Mouse (Mus musculus): ENCODE measurements around the gene Zcchc8. TPM values are rescaled to one million over a fixed set of nuclear protein-coding genes. Genes with fewer than 3 reads are reported as not detected.

The Zcchc8 gene
- polyA plus RNA-seq, 1 experiment from 2014 or later, result 96.6 TPM

DNA sequence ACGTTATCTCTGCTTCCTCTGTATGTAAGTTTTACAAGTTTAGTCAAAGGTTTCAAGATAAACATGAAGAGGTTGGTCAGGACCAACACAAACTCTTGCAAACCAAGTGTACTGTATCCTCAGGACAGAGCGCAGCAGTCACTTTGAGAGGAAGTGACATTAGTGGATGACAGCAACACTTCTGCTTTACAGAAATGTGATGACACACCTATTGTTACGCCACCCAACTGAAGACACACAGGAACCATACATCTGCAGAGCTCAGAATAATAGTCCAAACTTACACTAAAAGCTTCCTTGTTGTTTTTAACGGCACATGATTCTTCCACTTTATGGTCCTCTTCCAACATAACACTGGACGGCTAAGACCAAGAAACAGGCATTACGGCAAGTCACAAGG, 7.1 kb downstream of the Zcchc8 start:
- H3K4me2 ChIP-seq (replicated peaks), result no peak overlapping the region
- H3K9me3 ChIP-seq, result no peaks in the 10 kb centered on the region
- no peak for ATAC-seq (ENCODE audit: low FRiP score, low read depth)
- H3K4me1 ChIP-seq, result peaks cover 12% of the 10 kb centered on the region; the same call in 1 of the 2 replicates
- H3K36me3 ChIP-seq, result peaks cover 82% of the 10 kb centered on the region
- WGBS, result 94% methylated on average over 6 of the region's 6 CpGs
- H3K9ac ChIP-seq, result no peak overlapping the region
- no peaks in the 10 kb centered on the region for H3K27me3 ChIP-seq (replicated peaks)
- no peak overlapping the region for H3K27ac ChIP-seq
- no peak overlapping the region for H3K4me3 ChIP-seq

DNA sequence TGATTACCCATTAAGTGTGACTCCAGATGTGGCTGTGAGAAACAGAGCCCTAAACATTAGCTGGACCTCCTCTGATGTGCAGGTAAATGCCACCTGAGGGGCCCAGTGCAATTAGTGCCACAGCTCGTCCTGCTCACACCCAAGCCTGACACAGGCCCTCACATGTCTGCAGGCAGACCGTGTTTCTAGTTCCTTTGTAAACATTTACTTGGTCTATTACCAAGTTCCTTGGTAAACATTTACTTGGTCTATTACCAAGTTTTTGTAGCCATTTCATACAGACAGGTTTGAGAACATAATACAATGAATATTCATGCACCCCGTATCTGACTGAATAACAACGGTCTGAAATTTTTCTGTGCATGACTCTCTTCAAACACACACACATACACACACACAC, 11.3 kb downstream of the Zcchc8 start:
- H3K4me3 ChIP-seq, result no peak overlapping the region
- H3K27ac ChIP-seq, result no peak overlapping the region
- ATAC-seq (ENCODE audit: low FRiP score, low read depth), result no peak
- H3K4me2 ChIP-seq (replicated peaks), result no peak overlapping the region
- H3K4me1 ChIP-seq, result no peaks in the 10 kb centered on the region
- H3K9ac ChIP-seq, result no peak overlapping the region
- no peaks in the 10 kb centered on the region for H3K9me3 ChIP-seq
- H3K27me3 ChIP-seq (replicated peaks), result no peaks in the 10 kb centered on the region
- 95% methylated on average over 4 of the region's 4 CpGs for WGBS
- peaks cover 97% of the 10 kb centered on the region for H3K36me3 ChIP-seq

DNA sequence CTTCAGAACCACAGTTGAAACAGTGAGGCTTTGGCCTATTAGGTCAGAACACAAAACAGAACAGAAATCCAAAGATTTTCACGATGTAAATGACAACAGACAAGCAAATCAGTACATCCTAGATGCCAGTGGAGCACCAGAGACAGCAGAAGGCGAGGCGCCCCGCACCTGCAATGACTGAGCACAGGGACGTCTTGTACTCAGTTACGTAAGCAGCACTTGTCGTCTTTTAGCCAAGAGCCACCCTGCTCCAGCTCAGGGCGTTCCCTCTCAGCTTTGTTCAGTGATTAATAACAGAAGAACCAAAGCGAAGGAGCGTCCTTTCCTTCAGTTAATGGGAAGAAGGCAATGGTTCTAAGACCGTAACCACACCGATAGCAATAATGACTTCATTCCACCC, 12.3 kb downstream of the Zcchc8 start:
- ATAC-seq (ENCODE audit: low FRiP score, low read depth), result no peak
- 91% methylated on average over 12 of the region's 12 CpGs for WGBS

DNA sequence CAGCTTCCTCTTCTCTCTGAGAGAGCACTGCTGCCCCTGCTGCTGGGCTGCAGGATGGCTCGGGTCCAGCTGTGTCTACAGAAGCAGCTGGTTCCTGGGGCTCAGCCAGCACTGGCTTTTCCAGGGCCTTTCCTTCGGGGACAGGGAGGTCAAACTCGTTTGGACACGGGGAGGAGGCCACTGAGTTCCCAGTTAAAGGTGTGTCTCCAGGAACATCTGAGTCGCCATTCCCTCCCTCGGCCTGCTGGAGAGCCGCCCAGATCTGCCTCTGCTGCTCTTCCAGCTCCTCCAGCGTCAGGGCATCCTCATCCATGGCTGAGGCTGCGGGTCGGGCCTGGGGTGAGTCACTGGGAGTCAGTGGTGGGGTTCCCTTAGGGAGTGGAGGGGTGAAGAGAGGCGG, 20.3 kb downstream of the Zcchc8 start:
- WGBS, result 85% methylated on average over 11 of the region's 11 CpGs
- H3K4me2 ChIP-seq (replicated peaks), result no peak overlapping the region
- H3K4me1 ChIP-seq, result no peaks in the 10 kb centered on the region
- H3K9me3 ChIP-seq, result no peaks in the 10 kb centered on the region
- H3K4me3 ChIP-seq, result no peak overlapping the region
- H3K9ac ChIP-seq, result no peak overlapping the region
- peaks cover 77% of the 10 kb centered on the region for H3K36me3 ChIP-seq
- H3K27ac ChIP-seq, result no peak overlapping the region
- H3K27me3 ChIP-seq (replicated peaks), result no peaks in the 10 kb centered on the region
- no peak for ATAC-seq (ENCODE audit: low FRiP score, low read depth)

More for the DNA sequence above, 12.3 kb downstream of the Zcchc8 start:
- no peaks in the 10 kb centered on the region for H3K4me1 ChIP-seq
- no peaks in the 10 kb centered on the region for H3K27me3 ChIP-seq (replicated peaks)
- H3K9ac ChIP-seq, result no peak overlapping the region
- no peak overlapping the region for H3K27ac ChIP-seq
- no peaks in the 10 kb centered on the region for H3K9me3 ChIP-seq
- no peak overlapping the region for H3K4me3 ChIP-seq
- H3K4me2 ChIP-seq (replicated peaks), result no peak overlapping the region
- H3K36me3 ChIP-seq, result peaks cover 96% of the 10 kb centered on the region

DNA sequence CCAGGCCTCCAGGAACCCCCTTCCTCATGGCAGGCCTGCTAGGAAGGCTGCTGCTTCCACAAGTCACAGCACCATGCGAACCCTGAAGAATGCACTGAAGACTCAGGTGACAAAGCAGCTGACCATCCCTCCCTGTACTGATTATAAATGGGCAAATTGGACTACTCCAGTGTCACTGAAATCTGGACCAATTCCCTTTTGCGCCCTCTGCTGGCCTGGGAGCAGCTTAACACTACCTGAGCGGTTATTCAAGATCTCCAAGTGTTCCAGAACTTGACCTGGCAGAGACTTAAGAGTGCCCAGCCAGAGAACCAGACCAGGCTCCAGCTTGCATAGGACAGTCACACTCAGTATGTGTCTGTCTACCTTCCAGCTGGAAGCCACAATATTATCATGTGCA, 21.7 kb downstream of the Zcchc8 start:
- no peak overlapping the region for H3K4me2 ChIP-seq (replicated peaks)
- ATAC-seq (ENCODE audit: low FRiP score, low read depth), result no peak
- no peak overlapping the region for H3K9ac ChIP-seq
- H3K36me3 ChIP-seq, result peaks cover 64% of the 10 kb centered on the region
- H3K27me3 ChIP-seq (replicated peaks), result no peaks in the 10 kb centered on the region
- H3K9me3 ChIP-seq, result no peaks in the 10 kb centered on the region
- no peak overlapping the region for H3K4me3 ChIP-seq
- 35% methylated on average over 3 of the region's 3 CpGs for WGBS
- H3K27ac ChIP-seq, result no peak overlapping the region
- H3K4me1 ChIP-seq, result no peaks in the 10 kb centered on the region

DNA sequence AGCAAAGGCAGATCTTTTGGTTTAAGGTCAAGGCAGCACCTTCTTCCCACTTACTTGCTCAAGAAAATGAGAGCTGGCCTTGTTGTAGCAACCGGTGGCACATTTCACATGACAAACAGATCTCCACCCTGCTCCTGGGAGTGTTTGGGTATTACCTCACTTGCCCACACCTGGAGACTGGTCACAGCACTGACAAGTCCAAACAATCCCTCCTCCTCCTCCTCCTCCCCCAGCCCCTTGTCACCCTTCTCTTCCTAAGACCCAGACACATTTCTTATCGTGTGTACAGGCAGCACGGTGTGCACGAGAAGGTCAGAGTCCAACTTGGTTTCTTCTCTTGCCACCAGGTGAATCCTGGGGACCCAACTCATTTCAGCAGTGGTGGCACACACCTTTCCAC, 23.9 kb downstream of the Zcchc8 start:
- H3K27ac ChIP-seq, result no peak overlapping the region
- ATAC-seq (ENCODE audit: low FRiP score, low read depth), result no peak
- no peak overlapping the region for H3K9ac ChIP-seq
- no peaks in the 10 kb centered on the region for H3K27me3 ChIP-seq (replicated peaks)
- WGBS, result 83% methylated on average over 4 of the region's 4 CpGs
- no peaks in the 10 kb centered on the region for H3K4me1 ChIP-seq
- no peak overlapping the region for H3K4me3 ChIP-seq
- H3K4me2 ChIP-seq (replicated peaks), result no peak overlapping the region
- H3K9me3 ChIP-seq, result no peaks in the 10 kb centered on the region
- H3K36me3 ChIP-seq, result peaks cover 43% of the 10 kb centered on the region

DNA sequence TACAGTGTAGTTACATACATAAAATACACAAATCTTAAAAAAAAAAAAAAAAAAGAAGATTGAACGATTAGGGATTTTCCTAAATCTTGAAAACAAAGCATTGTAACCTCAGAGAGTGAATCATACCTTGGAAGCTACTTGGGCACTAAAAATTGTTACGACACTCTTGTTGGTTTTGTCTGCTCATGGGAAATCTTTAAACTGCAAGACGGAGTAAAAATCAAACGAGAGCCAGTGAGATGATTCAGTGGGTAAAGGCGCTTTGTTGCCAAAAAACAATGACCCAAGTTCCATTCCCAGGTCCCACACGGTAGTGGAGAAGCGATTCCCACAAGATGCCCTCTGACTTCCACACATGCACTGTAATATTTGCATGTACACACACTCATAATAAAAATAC, 24.7 kb downstream of the Zcchc8 start:
- H3K36me3 ChIP-seq, result peaks cover 36% of the 10 kb centered on the region
- ATAC-seq (ENCODE audit: low FRiP score, low read depth), result no peak
- no peak overlapping the region for H3K4me3 ChIP-seq
- no peak overlapping the region for H3K4me2 ChIP-seq (replicated peaks)
- no peak overlapping the region for H3K27ac ChIP-seq
- H3K9me3 ChIP-seq, result no peaks in the 10 kb centered on the region
- H3K9ac ChIP-seq, result no peak overlapping the region
- WGBS, result 95% methylated on average over 7 of the region's 7 CpGs
- H3K4me1 ChIP-seq, result no peaks in the 10 kb centered on the region
- no peaks in the 10 kb centered on the region for H3K27me3 ChIP-seq (replicated peaks)

DNA sequence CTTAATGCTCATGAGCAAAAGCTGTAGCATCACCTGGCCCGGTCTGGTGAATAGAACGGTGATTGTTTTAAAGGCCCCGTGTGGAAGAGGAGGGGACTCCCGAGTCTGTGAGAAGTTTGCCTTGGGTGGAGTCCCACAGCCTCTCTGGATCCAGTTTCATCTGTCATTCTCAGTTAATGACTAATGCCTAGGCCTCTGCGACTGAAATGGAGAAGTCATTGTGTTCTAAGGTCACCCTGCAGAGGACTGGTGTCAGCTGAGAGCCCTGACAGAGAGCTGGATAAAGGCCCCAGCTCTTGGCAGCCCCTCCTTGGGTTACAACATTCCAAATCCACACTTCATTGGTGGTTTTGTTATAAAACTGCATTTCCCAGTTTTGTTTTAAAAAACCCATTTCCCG, 26.4 kb downstream of the Zcchc8 start:
- Histone ChIP-seq H3K4me3 (no peak overlapping the region), H3K4me1 (no peaks in the 10 kb centered on the region), H3K9ac (no peak overlapping the region), H3K27ac (no peak overlapping the region), H3K27me3 (replicated peaks) (no peaks in the 10 kb centered on the region), H3K9me3 (no peaks in the 10 kb centered on the region), H3K4me2 (replicated peaks) (no peak overlapping the region), H3K36me3 (peaks cover 22% of the 10 kb centered on the region)
- WGBS, result 75% methylated on average over 6 of the region's 6 CpGs
- ATAC-seq (ENCODE audit: low FRiP score, low read depth), result no peak

DNA sequence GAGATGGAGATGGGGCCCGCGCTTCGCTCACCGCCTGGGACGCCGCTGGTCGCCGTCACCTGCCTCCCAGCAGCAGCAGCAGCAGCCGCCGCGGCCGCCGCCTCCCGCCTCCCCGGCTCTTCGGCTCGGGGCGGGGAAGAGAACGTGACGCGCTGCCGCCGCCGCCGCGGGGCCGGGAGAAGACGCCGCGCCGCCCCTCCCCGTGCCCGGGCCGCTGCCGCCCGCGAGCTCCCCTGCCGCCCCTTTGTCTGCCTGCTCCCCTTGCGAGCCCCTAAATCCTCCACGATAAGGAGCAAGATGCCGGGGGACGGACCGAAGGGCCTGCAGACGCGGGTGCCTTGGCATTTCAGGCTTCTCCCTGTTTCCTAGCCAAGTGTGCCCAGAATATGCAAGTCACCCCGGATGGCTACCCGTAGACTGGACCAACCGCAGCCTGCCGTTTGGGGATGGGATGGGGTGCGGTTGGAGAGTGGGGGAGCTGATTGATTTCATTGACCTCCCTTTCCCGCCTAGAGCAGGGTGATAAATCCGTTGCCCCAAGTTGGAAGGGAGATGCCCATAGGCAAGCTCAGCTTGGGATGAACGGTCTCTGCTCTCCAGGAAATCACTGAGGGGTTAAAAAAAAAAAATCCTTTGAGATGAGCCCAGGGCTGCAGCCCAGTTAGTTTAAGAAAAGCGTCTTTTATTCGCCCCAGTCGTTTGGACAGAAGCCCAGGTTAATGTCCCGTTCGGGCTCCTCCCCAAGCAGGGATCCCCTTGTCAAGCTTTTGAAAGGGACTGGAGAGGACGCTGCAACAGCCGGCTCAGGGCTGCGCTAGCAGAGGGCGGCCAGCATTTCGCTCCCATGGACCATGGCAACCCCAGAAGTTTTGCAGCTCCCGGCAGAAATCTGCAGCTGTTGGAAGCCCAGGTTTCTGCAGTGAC, 36.4 kb downstream of the Zcchc8 start, which contains the start of gene Clip1:
Clip1 (minus strand) TSS at position 398 of the 924 bp plus-strand sequence.
- Histone ChIP-seq H3K36me3 (no peaks in the 10 kb centered on the region), H3K4me3 (peak within 1 kb of the TSS; percentile 98), H3K9ac (peak within 1 kb of the TSS; percentile 100), H3K4me1 (peaks cover 18% of the 10 kb centered on the region), H3K27ac (peak within 1 kb of the TSS; percentile 99), H3K27me3 (replicated peaks) (no peaks in the 10 kb centered on the region), H3K4me2 (replicated peaks) (peak within 1 kb of the TSS; percentile 75), H3K9me3 (no peaks in the 10 kb centered on the region)
- WGBS, result under 1% methylated on average over 63 of the region's 64 CpGs
- ATAC-seq (ENCODE audit: low FRiP score, low read depth), result peak; percentile 75

DNA sequence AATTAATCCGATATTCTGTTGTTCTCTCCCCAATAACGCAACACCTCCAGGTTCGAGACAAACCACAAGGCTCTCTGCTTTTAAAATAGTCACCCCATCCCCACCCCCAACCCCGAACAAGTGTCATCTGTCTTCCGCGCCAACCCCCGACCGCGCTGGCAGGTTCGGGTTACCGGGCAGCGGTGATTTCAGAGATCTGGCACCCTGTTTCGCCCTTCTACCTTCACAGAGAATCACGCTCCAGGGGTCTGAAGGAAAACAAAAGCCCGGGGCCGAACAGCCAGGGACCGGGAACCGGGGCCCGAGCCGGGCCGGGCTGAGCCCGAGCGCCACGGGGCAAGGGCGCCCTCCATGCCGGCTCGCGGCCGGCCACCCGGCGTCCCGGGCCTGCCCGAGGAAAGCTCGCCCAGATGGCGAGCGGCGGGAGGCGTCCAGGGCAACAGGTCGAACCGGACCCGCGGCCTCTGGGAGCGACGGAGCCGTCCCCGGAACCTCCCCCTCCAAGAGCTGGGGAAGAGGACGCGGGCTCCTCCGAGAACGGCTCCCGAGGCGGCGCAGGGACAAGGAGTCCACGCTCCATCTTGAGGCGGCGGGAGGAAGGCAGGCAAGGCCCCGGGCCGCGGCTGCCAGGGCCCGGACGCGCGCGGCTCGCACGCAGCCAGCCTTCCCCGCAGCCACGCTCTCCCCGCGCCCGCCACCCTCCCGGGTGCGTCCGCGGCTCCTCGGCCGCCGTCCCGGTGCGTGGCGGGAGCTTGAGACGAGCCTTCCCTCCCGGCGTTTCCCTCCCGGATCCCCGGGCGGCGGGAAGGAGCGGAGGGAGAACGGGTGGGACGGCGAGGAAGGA, 37.3 kb downstream of the Zcchc8 start:
- H3K9ac ChIP-seq, result peak overlapping the region; percentile 100
- peak; percentile 60 for ATAC-seq (ENCODE audit: low FRiP score, low read depth)
- peak overlapping the region; percentile 75 for H3K4me2 ChIP-seq (replicated peaks)
- peak overlapping the region; percentile 98 for H3K4me3 ChIP-seq
- no peaks in the 10 kb centered on the region for H3K9me3 ChIP-seq
- H3K4me1 ChIP-seq, result peaks cover 18% of the 10 kb centered on the region
- no peaks in the 10 kb centered on the region for H3K36me3 ChIP-seq
- under 1% methylated on average over 90 of the region's 92 CpGs for WGBS
- peak overlapping the region; percentile 99 for H3K27ac ChIP-seq
- H3K27me3 ChIP-seq (replicated peaks), result no peaks in the 10 kb centered on the region

DNA sequence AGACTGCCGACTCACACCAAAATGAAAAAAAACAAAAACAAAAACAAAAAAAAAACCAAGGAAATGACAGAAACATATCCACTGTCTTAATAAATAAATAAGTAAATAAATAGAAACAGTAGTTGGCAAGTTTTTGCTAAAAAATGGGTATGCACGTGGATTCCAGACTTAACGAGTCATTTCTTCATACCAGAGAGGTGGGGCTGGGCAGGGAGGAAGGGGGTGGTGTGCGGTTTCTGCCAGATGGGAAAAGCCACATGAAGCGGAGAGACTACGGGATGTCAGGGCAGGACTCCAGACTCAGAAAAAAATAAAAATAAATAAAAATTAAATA, 37.9 kb downstream of the Zcchc8 start:
- Histone ChIP-seq H3K4me3 (peak overlapping the region; percentile 98), H3K9ac (peak overlapping the region; percentile 100; the same call in 1 of the 2 replicates), H3K27ac (no peak overlapping the region)

DNA sequence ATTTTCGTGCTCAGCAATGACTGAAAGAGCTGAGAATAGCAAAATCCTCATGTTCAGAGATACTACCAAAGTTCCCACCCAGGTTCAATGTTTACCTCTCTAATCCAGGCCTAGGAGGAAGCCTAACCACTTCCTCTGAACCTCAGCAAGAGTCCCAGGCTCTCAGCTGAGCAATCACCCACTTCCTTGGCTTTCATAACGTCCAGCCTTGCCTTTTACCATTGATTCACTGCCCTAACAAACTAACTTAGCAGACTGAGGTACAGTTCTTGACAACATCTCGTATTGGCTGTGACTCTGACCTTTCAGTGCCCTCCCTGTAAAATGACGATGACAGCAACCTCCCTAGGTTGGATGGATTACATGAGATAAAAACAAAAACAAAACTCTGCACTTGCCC, 38.5 kb downstream of the Zcchc8 start:
- Histone ChIP-seq H3K4me3 (peak overlapping the region; percentile 98), H3K4me1 (peaks cover 18% of the 10 kb centered on the region), H3K27ac (no peak overlapping the region), H3K36me3 (peaks cover under 1% of the 10 kb centered on the region; the same call in 1 of the 2 replicates), H3K27me3 (replicated peaks) (no peaks in the 10 kb centered on the region), H3K4me2 (replicated peaks) (peak overlapping the region; percentile 75), H3K9ac (0 out of 2 replicates have a peak overlapping the region, but pooled peaks have one; percentile 27), H3K9me3 (no peaks in the 10 kb centered on the region)
- WGBS, result 35% methylated on average over 4 of the region's 4 CpGs
- no peak for ATAC-seq (ENCODE audit: low FRiP score, low read depth)

More for the DNA sequence above, 37.9 kb downstream of the Zcchc8 start:
- H3K4me1 ChIP-seq, result peaks cover 18% of the 10 kb centered on the region
- no peaks in the 10 kb centered on the region for H3K9me3 ChIP-seq
- H3K4me2 ChIP-seq (replicated peaks), result peak overlapping the region; percentile 75
- WGBS, result 2% methylated on average over 6 of the region's 6 CpGs
- no peaks in the 10 kb centered on the region for H3K27me3 ChIP-seq (replicated peaks)
- no peaks in the 10 kb centered on the region for H3K36me3 ChIP-seq
- peak; percentile 37 for ATAC-seq (ENCODE audit: low FRiP score, low read depth)

Data from neural tube, embryonic 12.5 days (tissue).